Mouse (Mus musculus) liver, embryonic 11.5 days (tissue): ENCODE results near the gene Mdga2. TPM values are rescaled to one million over a fixed set of nuclear protein-coding genes. Genes with fewer than 3 reads are reported as not detected.

ENCODE experiments used
- ATAC-seq: fragments of 200-750 bp; cut with Nextera tagmentation; replicated peaks from 2 replicates; pipeline ENCODE4 v1.8.0; 2017; ENCODE audit warnings: moderate number of reproducible peaks, mild to moderate bottlenecking, moderate TSS enrichment, moderate library complexity; ENCODE audit not compliant: low FRiP score
- DNase-seq: peaks from one replicate; pipeline ENCODE4 v3.0.0-alpha.2; 2017; ENCODE audit warnings: low spot score
- H3K27ac ChIP-seq: fragments of 300-500 bp; sonication (generic); 2 replicates; pipeline ENCODE4 v1.5.1; 2014; ENCODE audit warnings: mild to moderate bottlenecking, low read depth, low read length, control low read depth
- H3K27me3 ChIP-seq: fragments of 300-500 bp; sonication (generic); replicated peaks from 2 replicates; pipeline ENCODE4 v1.6.1; 2014; ENCODE audit warnings: low read length, mixed read lengths; ENCODE audit not compliant: control insufficient read depth, insufficient read depth
- H3K36me3 ChIP-seq: fragments of 300-500 bp; sonication (generic); 2 replicates; pipeline ENCODE4 v1.6.1; 2014; ENCODE audit warnings: mild to moderate bottlenecking, low read length, moderate library complexity, mixed read lengths; ENCODE audit not compliant: control insufficient read depth, insufficient read depth
- H3K4me1 ChIP-seq: fragments of 300-500 bp; sonication (generic); replicated peaks from 2 replicates; pipeline ENCODE4 v1.6.1; 2014; ENCODE audit warnings: low read length, mixed read lengths; ENCODE audit not compliant: control insufficient read depth, insufficient read depth
- H3K4me2 ChIP-seq: fragments of 300-500 bp; sonication (generic); 2 replicates; pipeline ENCODE4 v1.6.1; 2014; ENCODE audit warnings: mild to moderate bottlenecking, control low read depth, moderate library complexity
- H3K4me3 ChIP-seq: fragments of 300-500 bp; sonication (generic); 2 replicates; pipeline ENCODE4 v1.5.1; 2014; ENCODE audit warnings: low read depth, low read length, control low read depth
- H3K9ac ChIP-seq: fragments of 300-500 bp; sonication (generic); 2 replicates; pipeline ENCODE4 v1.6.1; 2014; ENCODE audit warnings: low read depth, low read length, control low read depth
- H3K9me3 ChIP-seq: fragments of 300-500 bp; sonication (generic); 2 replicates; pipeline ENCODE4 v1.6.1; 2016; ENCODE audit warnings: low read length, inconsistent platforms, mixed read lengths; ENCODE audit not compliant: control insufficient read depth
- WGBS: fragments of 180-500 bp; shearing (Covaris S2); extraction: QIAGEN DNeasy Blood & Tissue Kit; methylation state at CpG from one replicate; pipeline ENCODE4 v1.1.7; 2014; 5-methylcytosine and 5-hydroxymethylcytosine counted together
- polyA plus RNA-seq: library from polyadenylated mRNA; unstranded; fragments of >200 nt; fragmentation: Nextera tagmentation; extraction: Ambion mirVana; gene quantifications from 2 replicates; pipeline ENCODE4 v1.2.1, GENCODE M21; 2014

Gene Mdga2
- polyA plus RNA-seq, 1 experiment from 2014 or later, result 0.11 TPM

- H3K27ac ChIP-seq, result no peak overlapping the region
- no peak overlapping the region for H3K9ac ChIP-seq
- no peak for ATAC-seq
- DNase-seq, result no peak
- H3K4me3 ChIP-seq, result no peak overlapping the region
- no peaks in the 10 kb centered on the region for H3K9me3 ChIP-seq
- no peaks in the 10 kb centered on the region for H3K36me3 ChIP-seq
- H3K4me1 ChIP-seq, result no peaks in the 10 kb centered on the region
- no peak overlapping the region for H3K4me2 ChIP-seq
- H3K27me3 ChIP-seq, result no peaks in the 10 kb centered on the region
Measured at GRCm38 (mm10) chr12:66705015-66705414, 517.3 kb downstream of the Mdga2 start.

- Histone ChIP-seq H3K9me3 (no peaks in the 10 kb centered on the region), H3K27ac (no peak overlapping the region), H3K36me3 (no peaks in the 10 kb centered on the region), H3K4me3 (no peak overlapping the region), H3K27me3 (no peaks in the 10 kb centered on the region), H3K9ac (no peak overlapping the region), H3K4me1 (no peaks in the 10 kb centered on the region), H3K4me2 (no peak overlapping the region)
- 86% methylated on average over 3 of the region's 3 CpGs for whole genome bisulfite sequencing
- DNase-seq, result no peak
- ATAC-seq, result no peak
Measured at GRCm38 (mm10) chr12:66702781-66703180, 519.6 kb downstream of the Mdga2 start.

DNA sequence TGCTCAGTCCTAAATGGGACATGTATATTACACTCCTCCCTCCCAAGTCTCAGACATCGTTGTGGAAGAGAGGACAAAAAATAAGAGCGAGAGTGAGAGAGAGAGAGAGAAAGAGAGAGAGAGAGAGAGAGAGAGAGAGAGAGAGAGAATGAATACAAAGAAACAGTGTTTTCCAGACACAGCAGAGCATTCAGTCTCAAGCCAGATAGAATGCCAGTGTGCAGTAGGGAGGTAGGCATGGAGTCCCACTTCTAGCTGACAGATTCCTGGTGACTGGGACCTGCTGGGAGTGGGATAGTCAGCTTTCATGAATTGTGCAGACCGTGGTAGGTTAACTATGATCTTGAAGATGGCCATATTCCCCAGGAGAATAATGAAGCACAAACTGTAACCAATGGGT is 542.8 kb downstream of the Mdga2 start:
- ATAC-seq (no peak), DNase-seq (no peak)
- no peaks in the 10 kb centered on the region for H3K27me3 ChIP-seq
- no peak overlapping the region for H3K9ac ChIP-seq
- WGBS, result 82% methylated on average over 3 of the region's 3 CpGs
- H3K4me3 ChIP-seq, result no peak overlapping the region
- no peaks in the 10 kb centered on the region for H3K36me3 ChIP-seq
- H3K4me1 ChIP-seq, result no peaks in the 10 kb centered on the region
- no peak overlapping the region for H3K27ac ChIP-seq
- H3K9me3 ChIP-seq, result no peaks in the 10 kb centered on the region
- no peak overlapping the region for H3K4me2 ChIP-seq

DNA sequence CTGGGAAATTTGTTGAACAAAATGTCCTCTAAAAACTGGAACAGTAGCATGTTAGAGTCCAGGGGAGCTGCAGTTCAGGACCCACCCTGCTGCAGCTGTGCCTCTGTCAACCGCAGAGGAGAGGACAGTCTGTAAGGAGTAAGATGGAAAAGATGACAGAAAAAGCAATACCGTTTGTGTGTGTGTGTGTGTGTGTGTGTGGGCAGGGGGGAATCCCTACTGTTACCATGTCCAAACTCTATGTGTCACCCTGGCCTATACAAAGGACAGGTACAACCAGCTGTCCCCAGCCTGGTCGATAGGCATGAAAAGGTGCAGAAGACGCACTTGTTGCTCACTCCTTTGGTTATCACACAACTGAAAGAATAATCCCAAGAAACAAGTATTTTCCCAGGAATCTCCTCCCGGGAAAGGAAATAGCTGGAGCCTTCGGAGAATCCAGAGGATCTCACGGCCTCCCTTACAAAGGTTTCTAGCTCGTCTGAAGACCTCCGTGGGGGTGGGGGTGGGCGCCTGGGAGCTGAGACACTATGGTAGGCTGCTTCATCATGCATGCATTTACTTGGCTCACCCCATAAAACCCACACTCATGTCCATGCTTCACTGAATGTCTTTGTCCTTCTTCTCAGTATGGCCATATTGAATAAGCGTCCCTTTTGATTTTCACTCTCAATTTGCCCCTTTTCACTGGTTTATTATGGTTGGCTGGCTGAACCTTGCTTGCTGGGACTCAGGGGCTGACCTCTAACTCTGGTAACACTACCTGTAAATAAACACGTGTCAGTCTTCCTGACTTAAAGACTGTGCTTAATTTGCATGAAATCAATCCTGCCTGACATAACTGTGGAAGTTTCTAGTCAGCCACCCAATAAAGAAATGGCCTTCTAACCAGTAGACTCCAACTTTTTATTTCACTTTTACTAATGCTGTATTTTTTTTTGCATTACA is 573.5 kb downstream of the Mdga2 start:
- 77% methylated on average over 12 of the region's 12 CpGs for WGBS
- no peaks in the 10 kb centered on the region for H3K27me3 ChIP-seq
- no peaks in the 10 kb centered on the region for H3K9me3 ChIP-seq
- no peak overlapping the region for H3K4me2 ChIP-seq
- no peak overlapping the region for H3K4me3 ChIP-seq
- ATAC-seq (no peak), DNase-seq (no peak)
- H3K4me1 ChIP-seq, result no peaks in the 10 kb centered on the region
- no peak overlapping the region for H3K9ac ChIP-seq
- H3K36me3 ChIP-seq, result no peaks in the 10 kb centered on the region
- no peak overlapping the region for H3K27ac ChIP-seq

DNA sequence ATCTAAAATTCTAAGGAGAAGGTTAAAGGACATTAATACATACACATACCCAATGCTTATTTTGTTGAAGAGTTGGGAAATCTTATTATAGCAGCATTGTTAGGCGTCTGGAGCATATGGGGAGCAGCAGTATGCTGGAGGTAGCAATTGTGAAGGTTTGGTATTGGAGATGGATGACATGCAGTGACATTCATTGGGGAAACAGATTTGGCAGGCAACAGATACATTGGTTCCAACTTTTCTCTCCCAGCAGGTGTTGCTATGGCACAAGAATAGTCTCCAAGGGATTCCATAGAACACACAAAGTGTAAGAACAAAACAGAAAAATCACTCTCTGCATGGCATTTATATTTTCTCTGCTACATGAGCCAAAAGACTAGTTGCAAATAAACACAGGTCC is 581.9 kb downstream of the Mdga2 start:
- Histone ChIP-seq H3K4me1 (no peaks in the 10 kb centered on the region), H3K36me3 (no peaks in the 10 kb centered on the region), H3K27ac (no peak overlapping the region), H3K4me2 (no peak overlapping the region), H3K4me3 (no peak overlapping the region), H3K27me3 (no peaks in the 10 kb centered on the region), H3K9me3 (no peaks in the 10 kb centered on the region), H3K9ac (no peak overlapping the region)
- DNase-seq, result no peak
- ATAC-seq, result no peak
- WGBS, result 63% methylated on average over 1 of the region's 1 CpGs

- Histone ChIP-seq H3K9me3 (no peaks in the 10 kb centered on the region), H3K36me3 (no peaks in the 10 kb centered on the region), H3K9ac (no peak overlapping the region), H3K27me3 (no peaks in the 10 kb centered on the region), H3K4me2 (no peak overlapping the region), H3K4me3 (no peak overlapping the region), H3K4me1 (no peaks in the 10 kb centered on the region), H3K27ac (no peak overlapping the region)
- ATAC-seq, result no peak
- 55% methylated on average over 3 of the region's 3 CpGs for WGBS
- DNase-seq, result no peak
Measured at GRCm38 (mm10) chr12:66619944-66620343, 602.4 kb downstream of the Mdga2 start.

DNA sequence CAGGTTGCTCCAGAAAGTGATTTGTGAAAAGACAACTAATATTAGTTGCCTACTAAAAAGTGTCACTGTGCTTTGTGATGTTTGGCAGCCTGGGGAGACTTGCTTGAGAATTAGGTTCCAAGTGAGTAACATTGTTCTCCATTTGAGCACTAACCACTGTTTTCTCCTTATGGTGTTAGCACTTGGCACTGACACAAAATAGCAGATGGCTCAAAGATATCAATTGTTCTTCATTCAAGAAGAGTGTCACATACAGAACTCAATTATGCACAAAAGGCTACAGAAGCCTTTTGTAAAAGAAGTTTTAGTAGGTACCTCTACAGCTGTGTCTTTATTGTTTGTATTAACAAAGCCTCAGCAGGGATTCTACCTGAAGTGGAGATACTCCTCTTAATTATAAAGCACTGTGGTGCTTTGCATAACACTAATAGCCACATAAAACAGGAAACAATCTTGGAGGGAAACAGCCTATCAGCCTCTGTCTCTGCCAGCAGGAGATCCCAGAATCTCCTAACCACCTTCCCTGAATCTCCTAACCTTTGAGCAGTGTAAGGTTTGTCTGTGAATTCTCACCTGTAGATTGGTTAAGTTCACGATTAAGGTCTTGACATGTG is 630.6 kb downstream of the Mdga2 start:
- Histone ChIP-seq H3K9ac (no peak overlapping the region), H3K4me1 (no peaks in the 10 kb centered on the region), H3K27ac (no peak overlapping the region), H3K4me3 (no peak overlapping the region), H3K36me3 (no peaks in the 10 kb centered on the region), H3K4me2 (no peak overlapping the region), H3K27me3 (no peaks in the 10 kb centered on the region), H3K9me3 (no peaks in the 10 kb centered on the region)
- 54% methylated on average over 1 of the region's 1 CpGs for WGBS
- DNase-seq (no peak), ATAC-seq (no peak)

- ATAC-seq, result no peak
- H3K4me3 ChIP-seq, result no peak overlapping the region
Measured at GRCm38 (mm10) chr12:66565396-66565795, 657.0 kb downstream of the Mdga2 start.

GRCm38 (mm10) chr12:66556846-66557245 is 665.5 kb downstream of the Mdga2 start:
- Histone ChIP-seq H3K4me1 (no peaks in the 10 kb centered on the region), H3K9me3 (no peaks in the 10 kb centered on the region), H3K27ac (no peak overlapping the region)

More at GRCm38 (mm10) chr12:66565396-66565795, 657.0 kb downstream of the Mdga2 start:
- 80% methylated on average over 1 of the region's 1 CpGs for WGBS
- Histone ChIP-seq H3K36me3 (no peaks in the 10 kb centered on the region), H3K4me1 (no peaks in the 10 kb centered on the region), H3K4me2 (no peak overlapping the region), H3K27ac (no peak overlapping the region), H3K9ac (no peak overlapping the region), H3K9me3 (no peaks in the 10 kb centered on the region), H3K27me3 (no peaks in the 10 kb centered on the region)
- no peak for DNase-seq

More at GRCm38 (mm10) chr12:66556846-66557245, 665.5 kb downstream of the Mdga2 start:
- H3K36me3 ChIP-seq, result no peaks in the 10 kb centered on the region
- H3K9ac ChIP-seq, result no peak overlapping the region
- ATAC-seq, result no peak
- H3K4me3 ChIP-seq, result no peak overlapping the region
- WGBS, result 75% methylated on average over 3 of the region's 3 CpGs
- H3K4me2 ChIP-seq, result no peak overlapping the region
- no peak for DNase-seq
- H3K27me3 ChIP-seq, result no peaks in the 10 kb centered on the region
